Mouse (Mus musculus): Measurements from ENCODE around the gene Mtss1l. TPM values are rescaled to one million over a fixed set of nuclear protein-coding genes. Genes with fewer than 3 reads are reported as not detected.

The Mtss1l gene
- polyA plus RNA-seq (2012; ENCODE audit: low replicate concordance), result 4.4 and 6.8 TPM in 2 replicates

GRCm38 (mm10) chr8:110720685-110721598 lies at the start of gene Mtss1l:
Gene Mtss1l (plus strand): TSS chr8:110721476.

Other genes with a start within 250 kb of the Mtss1l start
- 62.0 and 64.7 TPM in 2 replicates for gene Vac14, start 102.9 kb upstream of the Mtss1l start, polyA plus RNA-seq (2012; ENCODE audit: low replicate concordance)
- gene Il34, start 84.4 kb downstream of the Mtss1l start, polyA plus RNA-seq (2012; ENCODE audit: low replicate concordance), result 0.78 and 0.98 TPM in 2 replicates
- 13.2 and 17.4 TPM in 2 replicates for gene Cog4, start 125.1 kb downstream of the Mtss1l start, polyA plus RNA-seq (2012; ENCODE audit: low replicate concordance)
- gene Sf3b3, start 125.3 kb downstream of the Mtss1l start, polyA plus RNA-seq (2012; ENCODE audit: low replicate concordance), result 5.9 and 9.9 TPM in 2 replicates
- 9.1 and 14.1 TPM in 2 replicates for gene Fuk, start 181.0 kb downstream of the Mtss1l start, polyA plus RNA-seq (2012; ENCODE audit: low replicate concordance)
- gene St3gal2, start 198.4 kb downstream of the Mtss1l start, polyA plus RNA-seq (2012; ENCODE audit: low replicate concordance), result 30.8 and 31.2 TPM in 2 replicates